Mouse (Mus musculus) limb, embryonic 13.5 days (tissue): Measurements from ENCODE around the gene Ttll12. TPM values are rescaled to one million over a fixed set of nuclear protein-coding genes. Genes with fewer than 3 reads are reported as not detected.

Source experiments
- ATAC-seq: fragments of 200-750 bp; cut with Nextera tagmentation; 2 replicates; pipeline ENCODE4 v1.8.0; 2017; ENCODE audit warnings: low read depth, moderate number of reproducible peaks, moderate TSS enrichment; ENCODE audit not compliant: low FRiP score
- H3K27ac ChIP-seq: fragments of 300-500 bp; sonication (generic); 2 replicates; pipeline ENCODE4 v1.5.1; 2015; ENCODE audit warnings: inconsistent platforms, mild to moderate bottlenecking, moderate library complexity
- H3K27me3 ChIP-seq: fragments of 300-500 bp; sonication (generic); 2 replicates; pipeline ENCODE4 v1.6.1; 2015; ENCODE audit warnings: mild to moderate bottlenecking, inconsistent platforms
- H3K36me3 ChIP-seq: fragments of 300-500 bp; sonication (generic); 2 replicates; pipeline ENCODE4 v1.6.1; 2015; ENCODE audit warnings: inconsistent platforms, mild to moderate bottlenecking, moderate library complexity
- H3K4me1 ChIP-seq: fragments of 300-500 bp; sonication (generic); 2 replicates; pipeline ENCODE4 v1.6.1; 2015; ENCODE audit warnings: inconsistent platforms
- H3K4me2 ChIP-seq: fragments of 300-500 bp; sonication (generic); replicated peaks from 2 replicates; pipeline ENCODE4 v1.6.1; 2015; ENCODE audit warnings: inconsistent platforms, mild to moderate bottlenecking, moderate library complexity
- H3K4me3 ChIP-seq: fragments of 300-500 bp; sonication (generic); 2 replicates; pipeline ENCODE4 v1.5.1; 2015; ENCODE audit warnings: moderate library complexity, mild to moderate bottlenecking, inconsistent platforms
- H3K9ac ChIP-seq: fragments of 300-500 bp; sonication (generic); 2 replicates; pipeline ENCODE4 v1.6.1; 2015; ENCODE audit warnings: mild to moderate bottlenecking, inconsistent platforms
- H3K9me3 ChIP-seq: fragments of 300-500 bp; sonication (generic); 2 replicates; pipeline ENCODE4 v1.6.1; 2016; ENCODE audit warnings: inconsistent platforms
- WGBS: fragments of 180-500 bp; shearing (Covaris S2); methylation state at CpG from one replicate; pipeline ENCODE4 v1.1.7; 2015; 5-methylcytosine and 5-hydroxymethylcytosine counted together
- polyA plus RNA-seq: library from polyadenylated mRNA; unstranded; fragments of >200 nt; fragmentation: Nextera tagmentation; extraction: Ambion mirVana; gene quantifications from 2 replicates; pipeline ENCODE4 v1.2.1, GENCODE M21; 2015

The Ttll12 gene
- polyA plus RNA-seq, 1 experiment from 2014 or later = 43.4 TPM

- H3K9ac ChIP-seq = no peak overlapping the region
- H3K36me3 ChIP-seq = no peaks in the 10 kb centered on the region
- WGBS = 72% methylated on average over 9 of the region's 9 CpGs
- no peak overlapping the region for H3K4me3 ChIP-seq
- no peak overlapping the region for H3K4me2 ChIP-seq
- no peak for ATAC-seq
- H3K27me3 ChIP-seq = peaks cover 57% of the 10 kb centered on the region
- H3K4me1 ChIP-seq = peaks cover 19% of the 10 kb centered on the region
- H3K9me3 ChIP-seq = no peaks in the 10 kb centered on the region
- peak overlapping the region; percentile 15; the same call in 1 of the 2 replicates for H3K27ac ChIP-seq
These were observed 64.7 kb downstream of the Ttll12 start for GRCm38 (mm10) chr15:83530233-83530632.

- Histone ChIP-seq H3K27ac (no peak overlapping the region), H3K9me3 (no peaks in the 10 kb centered on the region), H3K9ac (no peak overlapping the region), H3K36me3 (no peaks in the 10 kb centered on the region), H3K4me1 (peaks cover 19% of the 10 kb centered on the region), H3K4me2 (no peak overlapping the region), H3K4me3 (no peak overlapping the region), H3K27me3 (peaks cover 61% of the 10 kb centered on the region)
- 89% methylated on average over 5 of the region's 5 CpGs for WGBS
- no peak for ATAC-seq
These were observed 65.2 kb downstream of the Ttll12 start for GRCm38 (mm10) chr15:83529765-83530164.

- Histone ChIP-seq H3K4me3 (no peak overlapping the region), H3K9ac (no peak overlapping the region), H3K4me1 (peaks cover 19% of the 10 kb centered on the region), H3K27ac (no peak overlapping the region), H3K27me3 (peaks cover 70% of the 10 kb centered on the region), H3K4me2 (no peak overlapping the region), H3K36me3 (no peaks in the 10 kb centered on the region), H3K9me3 (no peaks in the 10 kb centered on the region)
- 55% methylated on average over 4 of the region's 4 CpGs for WGBS
- ATAC-seq = no peak
These were observed 66.1 kb downstream of the Ttll12 start for GRCm38 (mm10) chr15:83528892-83529291.

- Histone ChIP-seq H3K36me3 (no peaks in the 10 kb centered on the region), H3K9ac (no peak overlapping the region), H3K4me1 (peaks cover 19% of the 10 kb centered on the region), H3K9me3 (no peaks in the 10 kb centered on the region), H3K4me2 (peak overlapping the region; percentile 94; the same call in 1 of the 2 replicates), H3K27ac (no peak overlapping the region), H3K27me3 (peaks cover 79% of the 10 kb centered on the region), H3K4me3 (no peak overlapping the region)
- no peak for ATAC-seq
- 65% methylated on average over 2 of the region's 2 CpGs for WGBS
These were observed 67.2 kb downstream of the Ttll12 start for GRCm38 (mm10) chr15:83527747-83528146.

GRCm38 (mm10) chr15:83527092-83527437 is 67.9 kb downstream of the Ttll12 start:
- Histone ChIP-seq H3K27me3 (peaks cover 79% of the 10 kb centered on the region), H3K9me3 (no peaks in the 10 kb centered on the region), H3K36me3 (no peaks in the 10 kb centered on the region), H3K4me1 (peaks cover 19% of the 10 kb centered on the region), H3K4me2 (peak overlapping the region; percentile 94), H3K27ac (no peak overlapping the region), H3K9ac (peak overlapping the region; percentile 62), H3K4me3 (peak overlapping the region; percentile 53)
- no peak for ATAC-seq
- WGBS = 1% methylated on average over 26 of the region's 26 CpGs

- no peak within 1 kb of the TSS for H3K27ac ChIP-seq
- H3K4me3 ChIP-seq = peak within 1 kb of the TSS; percentile 53
- H3K9me3 ChIP-seq = no peaks in the 10 kb centered on the region
- peaks cover 19% of the 10 kb centered on the region for H3K4me1 ChIP-seq
- peak; percentile 71; the same call in 1 of the 2 replicates for ATAC-seq
- WGBS = under 1% methylated on average over 45 of the region's 45 CpGs
- peak within 1 kb of the TSS; percentile 94 for H3K4me2 ChIP-seq
- peaks cover 79% of the 10 kb centered on the region for H3K27me3 ChIP-seq
- H3K36me3 ChIP-seq = no peaks in the 10 kb centered on the region
- peak within 1 kb of the TSS; percentile 62 for H3K9ac ChIP-seq
These were observed 68.4 kb downstream of the Ttll12 start, which contains the start of gene Bik for GRCm38 (mm10) chr15:83526424-83527091. Gene Bik, plus strand, starts transcription at chr15:83526862.

Other genes with a start within 250 kb of the Ttll12 start
- gene Arfgap3, start 244.9 kb downstream of the Ttll12 start, polyA plus RNA-seq = 52.8 and 52.9 TPM in 2 replicates
- 51.8 and 53.3 TPM in 2 replicates for gene Pacsin2, start 130.6 kb downstream of the Ttll12 start, polyA plus RNA-seq
- gene Ttll1, start 84.3 kb downstream of the Ttll12 start, polyA plus RNA-seq = 23.4 and 25.1 TPM in 2 replicates
- 3.5 and 3.7 TPM in 2 replicates for gene Bik, start 68.3 kb downstream of the Ttll12 start, polyA plus RNA-seq
- 40.4 and 41.9 TPM in 2 replicates for gene Tspo, start 31.6 kb downstream of the Ttll12 start, polyA plus RNA-seq
- gene Mcat, start 31.4 kb downstream of the Ttll12 start, polyA plus RNA-seq = 39.4 and 41.6 TPM in 2 replicates
- 18.5 and 22.0 TPM in 2 replicates for gene Scube1, start 129.9 kb upstream of the Ttll12 start, polyA plus RNA-seq
- 8.0 and 9.3 TPM in 2 replicates for gene Mpped1, start 184.3 kb upstream of the Ttll12 start, polyA plus RNA-seq